Mouse (Mus musculus) G1E (cell line): ENCODE measurements around the gene Mmrn1.

ENCODE experiments used
- CTCF ChIP-seq: IDR thresholded peaks from 2 replicates; pipeline ENCODE4 v1.5.1; 2012; ENCODE audit warnings: low read depth, low read length, inconsistent platforms, mixed read lengths
- TAL1 ChIP-seq: conservative IDR thresholded peaks from 2 replicates; pipeline ENCODE4 v1.6.1; 2012; ENCODE audit warnings: low read depth, low read length, inconsistent platforms, mixed read lengths

DNA sequence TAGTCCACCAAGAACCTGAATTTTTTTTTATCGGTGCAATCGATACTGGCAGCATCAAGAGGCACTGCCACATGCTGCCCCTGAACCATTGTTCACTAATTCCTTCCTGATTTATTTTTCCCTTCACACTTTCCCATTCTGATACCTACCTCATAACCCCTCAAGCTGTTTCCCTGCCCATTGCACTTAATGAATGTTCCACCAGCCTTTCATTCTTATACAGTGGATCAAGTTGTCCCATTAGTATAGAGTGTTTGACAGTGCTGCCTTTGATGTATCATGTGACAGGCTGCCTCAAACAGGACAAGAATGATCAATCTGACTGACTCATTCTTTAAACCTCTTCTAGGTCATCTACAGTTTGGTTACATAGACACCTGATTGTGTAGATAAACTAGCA lies 37.9 kb downstream of the Mmrn1 start:
- TF ChIP-seq CTCF = no peak
- TF ChIP-seq TAL1 = no peak
